Mouse (Mus musculus) liver, postnatal 0 days (tissue): ENCODE data around the gene Cypt3.

Experiments
- CTCF ChIP-seq: sonication (generic); IDR thresholded peaks from 2 replicates; pipeline ENCODE4 v1.5.1; 2016; ENCODE audit warnings: antibody characterized with exemption, low read depth
- EP300 ChIP-seq: IDR thresholded peaks from 2 replicates; pipeline ENCODE4 v1.6.1; 2016; ENCODE audit warnings: antibody characterized with exemption, low read depth, mild to moderate bottlenecking

- TF ChIP-seq EP300, result no peak
- no peak for TF ChIP-seq CTCF
These were observed 42.9 kb upstream of the Cypt3 start for GRCm38 (mm10) chrX:153515491-153515890.
